Mouse (Mus musculus) kidney, adult 9 months (tissue): Measurements from ENCODE around the gene 1700014D04Rik.
A peak's percentile ranks its signal among the peaks of the same experiment; 100 is the strongest.
"Not testable (repeated sequence)": the region's sequence is repeated elsewhere in the genome, so short reads cannot be mapped to it uniquely, and the experiment has no call there.

Source experiments
- DNase-seq: peaks from one replicate; pipeline ENCODE4 v3.0.0; 2022

1700014D04Rik gene

DNA sequence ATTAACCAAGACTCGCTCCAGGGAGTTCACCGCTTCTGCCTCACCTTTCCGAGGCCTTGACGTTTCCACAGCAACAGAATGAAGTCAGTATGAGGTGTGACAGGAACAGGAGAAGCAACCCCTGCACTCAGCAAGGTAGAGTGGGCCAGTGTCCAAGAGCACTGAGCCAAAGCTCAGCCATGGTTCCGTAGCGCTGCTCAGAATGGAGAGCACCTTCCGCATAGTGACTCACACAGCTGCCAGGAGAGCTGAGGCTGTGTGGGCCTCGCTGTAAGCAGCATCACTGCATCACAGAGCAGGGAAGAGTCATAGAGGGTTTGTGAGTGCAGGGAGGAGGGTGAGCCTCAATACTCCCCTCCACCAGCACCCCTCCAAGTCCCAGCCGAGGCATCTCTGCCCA is at the start of gene 1700014D04Rik:
TSS of gene 1700014D04Rik (minus strand) at position 42 of the 400 bp plus-strand sequence.
- peak; percentile 34 for DNase-seq

DNA sequence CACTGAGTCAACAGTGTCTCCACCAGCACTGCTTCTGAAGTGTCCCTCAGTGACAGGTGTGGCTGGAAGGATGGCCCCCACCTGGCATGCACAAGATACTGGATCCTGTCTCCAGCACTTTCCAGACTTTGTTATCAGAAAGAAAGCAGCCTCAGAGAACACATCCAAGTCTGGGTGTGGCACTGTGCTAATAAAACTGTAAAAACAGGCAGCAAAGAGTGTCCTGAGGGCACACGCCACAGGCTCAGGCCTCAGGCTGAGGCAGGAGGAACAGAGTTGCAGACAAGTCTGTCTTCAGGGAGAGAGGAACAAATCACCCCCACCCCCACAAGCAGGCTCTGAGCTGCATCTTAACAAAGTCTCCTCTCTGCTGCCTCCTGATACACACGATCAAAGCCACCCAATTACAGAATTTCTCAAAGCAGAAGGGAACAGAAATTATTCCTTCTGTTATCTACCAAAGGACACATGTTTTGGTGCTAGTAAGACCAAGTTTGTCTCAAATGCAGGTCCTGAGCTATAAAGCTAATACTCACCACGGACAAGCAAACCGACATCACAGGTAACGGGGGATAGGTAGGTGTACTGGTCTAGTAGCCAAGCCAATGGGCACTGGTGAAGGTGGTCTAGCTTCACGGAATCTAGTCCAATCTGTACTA is 49.4 kb upstream of the 1700014D04Rik start:
- DNase-seq: no peak

GRCm38 (mm10) chr13:59794786-59795185 is 48.2 kb upstream of the 1700014D04Rik start:
- DNase-seq: no peak

DNA sequence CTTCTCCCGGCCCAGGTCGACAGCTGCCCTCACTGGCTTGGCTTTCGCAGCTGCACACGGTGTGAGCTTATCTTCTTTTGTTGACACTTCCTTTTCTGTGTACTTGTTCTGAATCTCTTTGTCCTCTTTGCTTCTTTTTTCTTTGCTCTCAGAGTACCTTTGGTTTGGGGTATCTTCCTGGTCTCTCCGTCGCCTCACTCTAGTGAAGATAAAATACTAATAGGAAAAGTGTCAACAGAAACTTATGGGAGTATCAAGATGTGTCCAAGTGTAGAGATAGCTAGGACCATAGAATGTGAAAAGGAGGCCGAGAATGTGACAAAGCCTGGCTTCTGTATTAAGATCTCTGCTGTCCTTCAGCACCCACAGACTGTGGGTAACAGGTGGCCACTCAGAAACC is 35.6 kb upstream of the 1700014D04Rik start, which contains the start of gene Gm49354:
TSS of gene Gm49354 (minus strand) at position 101 of the 400 bp plus-strand sequence.
- no peak for DNase-seq

GRCm38 (mm10) chr13:59779744-59780264 is 33.3 kb upstream of the 1700014D04Rik start:
- not testable (repeated sequence) for DNase-seq

GRCm38 (mm10) chr13:59779213-59779612 is 32.7 kb upstream of the 1700014D04Rik start:
- peak; percentile 42 for DNase-seq

DNA sequence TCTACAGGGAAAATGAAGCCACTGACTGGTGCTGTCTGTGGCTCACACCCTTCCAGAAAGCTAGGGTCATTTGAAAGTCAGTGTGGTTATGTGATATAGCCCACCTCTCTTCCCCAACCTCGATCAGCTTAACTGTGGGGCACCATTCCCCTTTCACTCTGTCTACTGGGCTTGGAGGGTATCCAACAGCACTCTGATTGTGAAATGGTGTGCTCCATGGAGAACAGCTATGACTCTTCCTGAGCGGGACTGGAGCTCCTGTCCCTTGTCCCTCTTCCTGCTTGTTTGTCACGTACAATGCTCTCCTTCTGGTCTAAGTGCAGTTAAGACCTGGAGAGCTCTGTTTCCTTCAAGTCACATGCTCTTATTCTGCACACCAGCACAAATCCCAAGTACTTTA is 28.6 kb upstream of the 1700014D04Rik start:
- DNase-seq: no peak

DNA sequence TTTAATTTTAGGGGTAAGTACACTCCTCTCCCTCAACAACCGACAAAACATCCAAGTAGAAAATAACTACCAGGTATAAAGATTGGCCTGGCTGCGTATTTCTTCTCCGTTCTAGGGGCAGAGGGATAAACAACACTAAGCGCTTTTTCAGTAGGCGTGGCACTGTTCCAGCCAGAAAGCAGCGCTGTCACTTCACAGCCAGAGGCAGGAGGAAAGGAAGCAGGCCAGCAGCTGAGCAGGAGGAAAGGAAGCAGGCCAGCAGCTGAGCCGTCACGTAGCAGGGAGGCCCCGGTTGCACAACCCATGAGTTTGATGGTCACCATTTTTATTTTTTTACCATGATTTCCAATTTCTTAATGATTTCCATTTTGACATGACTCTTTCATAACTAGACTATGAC is 24.7 kb upstream of the 1700014D04Rik start:
- DNase-seq: peak; percentile 78

GRCm38 (mm10) chr13:59770847-59771246 is 24.3 kb upstream of the 1700014D04Rik start:
- no peak for DNase-seq

DNA sequence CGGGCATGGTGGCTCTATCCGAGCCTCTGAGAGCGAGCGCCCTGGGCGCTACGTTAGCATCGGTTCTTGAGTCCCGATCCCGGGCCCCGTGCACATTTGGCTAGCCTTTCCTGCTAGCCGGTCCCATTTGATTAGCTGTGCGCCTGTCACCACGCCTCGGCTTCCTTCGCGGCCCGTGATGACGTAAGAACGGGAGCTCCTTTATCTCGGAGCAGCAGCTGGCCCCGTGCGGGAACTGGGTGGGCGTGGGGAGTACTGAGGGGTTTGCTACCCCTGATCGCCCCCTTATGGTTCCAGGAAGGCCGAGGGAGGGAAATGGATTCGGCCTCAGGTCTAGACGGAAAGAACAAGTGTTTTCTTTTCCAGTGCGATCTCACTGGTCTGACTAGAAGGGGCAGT is 23.6 kb upstream of the 1700014D04Rik start:
- peak; percentile 86 for DNase-seq

- DNase-seq: peak; percentile 99
Observed at GRCm38 (mm10) chr13:59769296-59770163, 23.0 kb upstream of the 1700014D04Rik start, which contains the start of gene Isca1. Isca1 (minus strand) TSS chr13:59769810.

DNA sequence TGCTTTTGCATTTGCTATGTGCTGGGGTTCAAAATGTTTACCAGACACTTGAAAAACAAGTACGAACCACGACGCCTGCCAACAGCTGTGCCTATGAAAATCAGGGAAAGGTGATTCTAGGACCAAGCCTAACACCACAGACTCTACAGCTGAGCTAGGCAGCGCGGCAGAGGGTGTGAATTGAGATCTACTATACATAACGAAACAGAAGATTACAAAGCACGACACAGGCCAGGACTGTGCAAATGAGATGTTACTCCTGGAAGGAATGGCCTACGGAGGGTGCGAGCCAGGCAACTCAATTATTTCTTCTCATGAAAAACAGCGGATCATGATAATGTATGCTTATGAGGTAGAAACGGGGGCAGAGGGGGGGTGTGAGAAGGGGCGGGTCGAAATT is 22.0 kb upstream of the 1700014D04Rik start:
- DNase-seq: peak; percentile 29

DNA sequence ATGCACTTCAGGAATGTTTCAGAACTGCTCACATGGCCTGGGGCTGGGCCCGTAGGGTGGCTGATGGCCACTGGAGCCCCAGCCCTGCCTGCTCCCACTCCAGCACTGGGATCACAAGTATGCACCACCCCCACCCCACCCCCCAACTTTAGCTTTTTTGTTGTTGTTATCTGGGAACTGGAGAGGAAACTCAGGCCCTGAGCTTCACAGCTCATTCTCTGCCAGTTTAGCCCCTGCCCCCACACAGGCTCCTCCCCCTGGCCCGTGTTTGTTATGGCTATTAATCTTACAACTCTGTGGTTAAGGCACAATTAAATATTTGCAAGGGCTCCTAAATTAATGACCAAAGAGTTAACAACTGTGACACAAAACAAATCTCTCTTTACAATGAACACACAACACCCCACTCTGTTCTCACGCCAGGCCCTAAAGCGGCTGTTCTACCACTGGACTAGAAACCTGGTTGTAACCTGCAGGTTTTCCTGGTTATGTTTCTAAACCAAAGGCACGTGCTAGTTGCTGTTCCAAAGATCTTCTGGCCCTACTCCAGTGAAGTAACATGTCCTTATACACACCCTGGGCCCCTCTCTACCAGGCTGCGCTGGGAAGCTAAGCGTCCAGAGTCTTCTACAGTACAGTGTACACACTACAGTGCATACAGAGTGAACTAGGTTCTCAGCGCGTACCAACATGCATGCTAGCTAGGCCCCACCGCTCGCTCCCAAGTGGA is 20.4 kb upstream of the 1700014D04Rik start:
- peak; percentile 89 for DNase-seq

- no peak for DNase-seq
Observed at GRCm38 (mm10) chr13:59762791-59763190, 16.2 kb upstream of the 1700014D04Rik start.

DNA sequence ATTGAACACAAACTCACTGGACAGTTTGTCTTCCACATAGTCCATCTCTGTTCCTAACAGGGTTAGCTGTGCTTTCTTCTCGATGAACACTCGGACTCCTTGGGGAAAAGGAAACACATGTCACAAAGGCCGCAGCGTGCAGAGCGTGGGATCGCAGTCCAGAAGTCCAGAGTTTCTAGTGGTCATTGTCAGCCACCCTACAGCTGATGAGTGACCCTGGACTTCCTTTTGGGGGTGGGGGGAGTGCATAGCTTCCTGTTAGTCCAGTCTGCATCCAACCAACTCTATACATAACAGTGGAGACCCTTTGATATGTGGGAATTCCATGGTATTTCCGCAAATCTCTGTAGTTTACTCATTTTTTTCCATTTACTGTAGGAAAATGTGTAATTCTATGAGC is 10.4 kb upstream of the 1700014D04Rik start:
- peak; percentile 21 for DNase-seq

DNA sequence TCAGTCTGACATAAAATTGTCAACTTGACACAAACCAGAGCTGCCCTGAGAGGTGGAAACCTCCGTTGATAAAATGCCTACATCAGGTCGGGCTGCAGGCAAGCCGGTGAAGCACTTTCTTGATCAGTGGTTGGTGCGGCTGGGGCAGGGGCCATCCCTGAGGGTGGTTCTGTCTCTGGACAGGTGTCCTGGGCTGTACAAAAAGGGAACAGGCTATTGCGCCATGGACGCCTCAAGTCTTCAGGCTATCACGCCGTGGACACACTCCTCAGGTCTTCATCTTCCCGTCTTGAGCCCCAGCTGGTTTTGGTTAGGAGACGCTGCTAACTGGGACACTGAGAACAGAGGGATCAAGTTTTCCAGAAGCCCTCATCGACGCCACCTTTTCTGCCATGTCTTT is 3.8 kb upstream of the 1700014D04Rik start:
- DNase-seq: no peak

- no peak for DNase-seq
Observed at GRCm38 (mm10) chr13:59746164-59746563, 388 bp downstream of the 1700014D04Rik start.

GRCm38 (mm10) chr13:59745462-59745861 is 1.1 kb downstream of the 1700014D04Rik start:
- no peak for DNase-seq

GRCm38 (mm10) chr13:59741697-59742096 is 4.9 kb downstream of the 1700014D04Rik start:
- no peak for DNase-seq

GRCm38 (mm10) chr13:59741096-59741495 is 5.5 kb downstream of the 1700014D04Rik start:
- no peak for DNase-seq

- DNase-seq: no peak
Observed at GRCm38 (mm10) chr13:59739397-59739796, 7.2 kb downstream of the 1700014D04Rik start.

DNA sequence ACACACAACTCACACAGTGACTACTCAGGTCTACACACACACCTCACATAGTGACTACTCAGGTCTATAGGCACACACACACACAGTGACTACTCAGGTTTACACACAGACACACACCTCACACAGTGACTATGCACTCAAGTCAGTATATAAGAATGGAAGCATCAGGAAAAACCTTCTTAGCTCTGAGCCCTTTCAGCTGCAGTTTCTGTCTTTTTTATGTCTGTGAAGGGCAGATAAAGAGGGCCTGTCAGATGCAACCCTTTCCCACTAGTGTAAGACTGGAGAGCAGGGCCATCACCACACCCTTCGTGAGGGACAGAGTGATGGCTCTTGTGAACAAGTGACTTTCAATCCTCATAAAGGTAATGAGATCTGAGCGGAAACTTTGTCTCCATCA is 8.1 kb downstream of the 1700014D04Rik start:
- DNase-seq: no peak

DNA sequence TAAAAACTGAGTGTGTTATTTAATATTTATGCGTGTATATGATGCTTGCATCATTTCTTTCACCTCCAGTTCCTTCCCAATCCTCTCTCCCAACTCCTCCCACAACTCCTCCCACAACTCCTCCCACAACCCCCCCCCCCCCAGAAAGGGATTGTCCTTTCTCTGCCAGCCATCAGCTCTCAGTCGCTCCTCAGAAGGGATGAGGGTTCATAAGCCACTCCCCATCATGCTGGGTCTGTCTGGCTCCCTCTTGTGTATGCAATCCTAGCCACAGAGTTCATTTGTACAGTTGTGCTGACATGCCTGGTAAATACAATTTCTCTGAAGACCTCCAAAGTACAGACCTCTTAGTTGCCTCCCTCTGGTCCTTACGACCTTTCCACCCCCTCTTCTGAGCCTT is 11.4 kb downstream of the 1700014D04Rik start:
- no peak for DNase-seq
